In the genomic region with DNA sequence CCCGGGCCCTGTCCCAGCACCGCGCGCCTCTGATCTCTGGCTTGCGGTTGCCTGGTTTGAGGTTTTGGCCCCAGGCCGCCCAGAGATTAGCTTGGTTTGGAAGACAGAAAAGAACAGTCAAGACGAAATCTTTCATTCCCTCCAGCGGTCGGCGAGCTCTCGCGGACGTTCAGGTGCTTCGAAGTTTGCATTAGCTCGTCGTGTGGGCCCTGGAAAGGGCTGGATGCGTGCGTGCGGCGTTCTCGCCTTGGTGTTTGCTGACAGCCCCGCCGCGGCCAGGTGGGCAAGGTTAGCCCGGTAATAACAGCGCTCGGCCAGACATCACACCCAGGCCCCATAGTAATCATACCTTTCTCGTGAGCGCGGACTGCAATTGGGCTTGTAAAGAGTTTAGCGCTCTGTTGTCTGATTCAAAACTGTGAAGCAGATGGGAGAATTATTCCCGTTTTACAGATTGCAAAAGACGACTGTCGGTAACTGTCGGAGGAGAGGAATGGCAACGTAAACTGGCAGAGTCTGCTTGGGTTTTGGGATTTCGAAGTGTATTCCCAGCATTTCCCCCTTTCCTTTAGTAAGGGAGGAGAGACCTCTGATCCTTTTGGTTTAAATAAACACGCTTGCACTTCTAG, we compare ENCODE assay signal across 7 mouse cellular contexts. TPM values are rescaled to one million over a fixed set of nuclear protein-coding genes. Genes with fewer than 3 reads are reported as not detected.
DNase-seq lines count a peak whose midpoint lies in the region; ATAC-seq and TF ChIP-seq lines count a peak whose summit lies in the region.

No protein-coding gene starts in this region.

- H3K9me3 ChIP-seq in heart, postnatal 0 days (replicated peaks; ENCODE audit: control insufficient read depth, low read length) = no peaks in the 10 kb centered on the region

- no peak for TF ChIP-seq EP300 in heart, postnatal 0 days (IDR thresholded peaks at IDR 0.05; ENCODE audit: low read depth)

- H3K79me2 ChIP-seq in macrophage (ENCODE audit: inconsistent target) = peaks cover 39% of the 10 kb centered on the region

- H3K27me3 ChIP-seq in heart, postnatal 0 days (ENCODE audit: control insufficient read depth, insufficient read depth, low read length) = no peaks in the 10 kb centered on the region

- peak overlapping the region; percentile 95 for H3K27ac ChIP-seq in heart, postnatal 0 days (ENCODE audit: low read depth)
- peak overlapping the region; percentile 75 for H3K27ac ChIP-seq in macrophage

- under 1% methylated on average over 38 of the region's 38 CpGs for WGBS in heart, postnatal 0 days
- 1% methylated on average over 38 of the region's 38 CpGs for WGBS in macrophage (ENCODE audit: missing documents)

- H3K4me3 ChIP-seq in heart, postnatal 0 days (ENCODE audit: low read depth, low read length) = peak overlapping the region; percentile 99
- peak overlapping the region; percentile 64 for H3K4me3 ChIP-seq in macrophage (ENCODE audit: inconsistent target)

- H3K9ac ChIP-seq in heart, postnatal 0 days (replicated peaks; ENCODE audit: low read depth, low read length) = peak overlapping the region; percentile 90

- peak; percentile 25 for ATAC-seq in heart, postnatal 0 days (ENCODE audit: insufficient read depth, low read depth)

- TF ChIP-seq CTCF in heart, postnatal 0 days (IDR thresholded peaks at IDR 0.05; ENCODE audit: low read depth) = no peak

- DNase-seq in retina, adult 2 months (ENCODE audit: low read depth, low spot score) = peak; percentile 9
- no peak for DNase-seq in retina, embryonic 14.5 days (ENCODE audit: low spot score)
- peak; percentile 9 for DNase-seq in c-Kit-negative CD71-positive TER-119-positive erythroid progenitor cells, embryonic 14.5 days (ENCODE audit: low read depth, low spot score)
- DNase-seq in heart, postnatal 0 days (ENCODE audit: low spot score) = peak; percentile 34
- DNase-seq in adrenal gland, postnatal 36 days = no peak
- DNase-seq in Muller cell, postnatal 12 days (ENCODE audit: inconsistent ontology term) = no peak

- no peaks in the 10 kb centered on the region for H3K36me3 ChIP-seq in heart, postnatal 0 days (replicated peaks; ENCODE audit: control insufficient read depth, insufficient read depth, low read length)
- no peaks in the 10 kb centered on the region for H3K36me3 ChIP-seq in macrophage (ENCODE audit: inconsistent target)

- peak overlapping the region; percentile 82 for H3K4me2 ChIP-seq in heart, postnatal 0 days (ENCODE audit: low read depth, low read length)

- peaks cover 14% of the 10 kb centered on the region for H3K4me1 ChIP-seq in heart, postnatal 0 days (ENCODE audit: control insufficient read depth, insufficient read depth)

RNA-seq across cellular contexts. Expression of gene Pik3c2a, which starts 0.6 kb away (rescaled TPM):
- 27.1 and 30.9 TPM in 2 replicates for total RNA-seq in heart, postnatal 0 days (2014; rRNA removed; ENCODE audit: low replicate concordance)
- polyA plus RNA-seq in heart, postnatal 0 days (2015; fragmentation: Nextera tagmentation; extraction: Ambion mirVana) = 7.1 and 7.6 TPM in 2 replicates
- 100 to 1,000 TPM in 22 of 26 experiments, 10 to 100 TPM in 4; 72.7 to 206 (median 140) TPM for total RNA-seq in macrophage (2018; cell fraction: chromatin; rRNA removed)
- total RNA-seq in macrophage (2018; cell fraction: cytosol; rRNA removed) = 10 to 100 TPM; 15.9 to 40.1 (median 25.7) TPM
- 100 to 1,000 TPM in 7 of 26 experiments, 10 to 100 TPM in 19; 56.0 to 141 (median 72.0) TPM for total RNA-seq in macrophage (2018; cell fraction: nucleus; rRNA removed)
- polyA plus RNA-seq in macrophage (2018) = 22.0 to 27.0 TPM (median 25.2 TPM) in 3 replicates
- total RNA-seq in adrenal gland, postnatal 36 days (2021) = 10 to 100 TPM; 36.5 to 36.7 TPM

Comparison
In these comparisons a context has a peak if more than half of its experiments do, and no peak if none do; other contexts are left out.
1. DNase-seq: peak in retina, adult 2 months (single experiment), c-Kit-negative CD71-positive TER-119-positive erythroid progenitor cells, embryonic 14.5 days (single experiment) and heart, postnatal 0 days (single experiment); none in retina, embryonic 14.5 days (single experiment), adrenal gland, postnatal 36 days (0 of 2) and Muller cell, postnatal 12 days (single experiment).